Mouse (Mus musculus) ES-E14 (cell line): ENCODE data around the gene C2cd4b.

Experiments
- CHD2 ChIP-seq: IDR thresholded peaks from 2 replicates; pipeline ENCODE4 v1.6.1; 2014; ENCODE audit warnings: mild to moderate bottlenecking, low read depth, low read length, inconsistent platforms
- HCFC1 ChIP-seq: IDR thresholded peaks from 2 replicates; pipeline ENCODE4 v1.6.1; 2012; ENCODE audit warnings: low read length, inconsistent platforms, borderline replicate concordance; ENCODE audit not compliant: insufficient read depth
- MAFK ChIP-seq: IDR thresholded peaks from 2 replicates; pipeline ENCODE4 v1.6.1; 2014; ENCODE audit warnings: mild to moderate bottlenecking, low read depth, low read length, inconsistent platforms; ENCODE audit not compliant: insufficient read depth
- ZC3H11A ChIP-seq: IDR thresholded peaks from 2 replicates; pipeline ENCODE4 v1.6.1; 2012; ENCODE audit warnings: low read depth, mild to moderate bottlenecking, inconsistent platforms, low read length, borderline replicate concordance
- ZNF384 ChIP-seq: IDR thresholded peaks from 2 replicates; pipeline ENCODE4 v1.6.1; 2012; ENCODE audit warnings: low read depth, low read length, inconsistent platforms

DNA sequence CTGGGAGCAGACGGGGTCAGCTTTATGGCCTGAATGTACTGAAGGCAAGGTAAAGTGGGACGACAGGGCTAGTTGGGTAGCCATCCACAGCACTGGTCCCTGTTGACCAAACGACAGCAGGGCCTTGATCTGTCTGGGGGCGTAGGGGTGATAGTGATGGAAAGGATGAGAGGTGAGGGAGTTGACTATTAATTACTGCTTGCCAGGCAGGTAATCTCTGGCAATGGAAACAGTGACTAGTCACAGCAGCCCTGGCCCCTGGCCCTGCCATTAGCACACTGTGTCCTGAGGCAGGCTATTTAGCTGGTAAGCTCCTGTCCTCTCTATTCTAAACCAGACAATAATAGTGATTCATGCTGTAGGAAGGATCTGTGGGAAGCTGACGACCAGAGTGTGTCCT is 33.2 kb downstream of the C2cd4b start:
- no peak for TF ChIP-seq CHD2
- TF ChIP-seq ZNF384: no peak
- TF ChIP-seq HCFC1: no peak
- TF ChIP-seq ZC3H11A: no peak
- TF ChIP-seq MAFK: no peak
